Mouse (Mus musculus) heart, adult 2 months (tissue): ENCODE results near the gene Nfatc4.

Experiments
- CTCF ChIP-seq: fragments of 200-600 bp; IDR thresholded peaks from 2 replicates; pipeline ENCODE4 v1.8.1; 2022; ENCODE audit warnings: antibody characterized with exemption, mild to moderate bottlenecking, moderate library complexity
- EP300 ChIP-seq: fragments of 200-500 bp; IDR thresholded peaks from 2 replicates; pipeline ENCODE4 v1.6.1; 2011; ENCODE audit warnings: low read depth, low read length, control low read depth; ENCODE audit not compliant: insufficient read depth
- POLR2A ChIP-seq: fragments of 200-500 bp; IDR thresholded peaks from 2 replicates; pipeline ENCODE4 v1.6.1; 2011; ENCODE audit warnings: mild to moderate bottlenecking, low read depth, low read length, control low read depth; ENCODE audit not compliant: insufficient read depth

GRCm38 (mm10) chr14:55777806-55778205 is 45.1 kb upstream of the Nfatc4 start:
- no peak for TF ChIP-seq POLR2A
- no peak for TF ChIP-seq CTCF
- no peak for TF ChIP-seq EP300
